ENCODE assay signal across 21 mouse cellular contexts in genomic region chr1:143741331-143741730, GRCm38 (mm10). TPM values are rescaled to one million over a fixed set of nuclear protein-coding genes. Genes with fewer than 3 reads are reported as not detected.
DNase-seq lines count a peak whose midpoint lies in the region; ATAC-seq and TF ChIP-seq lines count a peak whose summit lies in the region.
"Had no signal": no experiment of that assay in that cellular context is flagged by ENCODE, and none has a peak within 500 bp of the region (broad histone marks: within the 10 kb centered on the region; RNA-seq: fewer than 3 reads in every experiment).

No protein-coding gene starts in this region.

- peaks cover 28% of the 10 kb centered on the region for H3K4me1 ChIP-seq in forebrain, embryonic 15.5 days
- H3K4me1 ChIP-seq in forebrain, postnatal 0 days (ENCODE audit: insufficient read depth), result 0 out of 2 replicates have a peak, but pooled peaks cover 5% of the 10 kb centered on the region
- peaks cover 31% of the 10 kb centered on the region for H3K4me1 ChIP-seq in liver, embryonic 13.5 days (replicated peaks)
- no peaks in the 10 kb centered on the region; a peak in 1 of 4 replicates for H3K4me1 ChIP-seq in MEL (ENCODE audit: control insufficient read depth in 1 of 2, insufficient read depth in 2 of 2, low read length in 2 of 2)

- 0 out of 2 replicates have a peak overlapping the region, but pooled peaks have one; percentile 71 for H3K27ac ChIP-seq in forebrain, embryonic 15.5 days (replicated peaks)
- H3K27ac ChIP-seq in forebrain, postnatal 0 days (ENCODE audit: low read depth, low read length), result no peak overlapping the region
- H3K27ac ChIP-seq in liver, embryonic 13.5 days, result no peak overlapping the region
- H3K27ac ChIP-seq in MEL (ENCODE audit: control insufficient read depth, low read depth, low read length), result no peak overlapping the region

- no peak overlapping the region for H3K4me3 ChIP-seq in forebrain, embryonic 15.5 days
- H3K4me3 ChIP-seq in forebrain, postnatal 0 days (ENCODE audit: low read depth, low read length), result no peak overlapping the region
- no peak overlapping the region for H3K4me3 ChIP-seq in liver, embryonic 13.5 days (replicated peaks)
- no peak overlapping the region for H3K4me3 ChIP-seq in MEL (ENCODE audit: control insufficient read depth in 1 of 2, insufficient read depth in 1 of 2, low read depth in 2 of 2, low read length in 2 of 2)

- no peaks in the 10 kb centered on the region for H3K27me3 ChIP-seq in forebrain, embryonic 15.5 days
- H3K27me3 ChIP-seq in forebrain, postnatal 0 days (ENCODE audit: insufficient read depth, low read length), result no peaks in the 10 kb centered on the region
- no peaks in the 10 kb centered on the region for H3K27me3 ChIP-seq in liver, embryonic 13.5 days
- H3K27me3 ChIP-seq in MEL (ENCODE audit: control insufficient read depth in 1 of 2, insufficient read depth in 2 of 2, low read length in 2 of 2), result no peaks in the 10 kb centered on the region
- H3K27me3 ChIP-seq: CH12.LX, Patski had no signal

- WGBS in forebrain, embryonic 15.5 days, result 63% methylated on average over 5 of the region's 5 CpGs
- 66% methylated on average over 5 of the region's 5 CpGs for WGBS in forebrain, postnatal 0 days
- WGBS in liver, embryonic 13.5 days (ENCODE audit: insufficient replicate concordance), result 49% methylated on average over 5 of the region's 5 CpGs

- no peaks in the 10 kb centered on the region for H3K9me3 ChIP-seq in forebrain, embryonic 15.5 days
- no peaks in the 10 kb centered on the region for H3K9me3 ChIP-seq in forebrain, postnatal 0 days (ENCODE audit: low read length)
- no peaks in the 10 kb centered on the region for H3K9me3 ChIP-seq in liver, embryonic 13.5 days (replicated peaks)
- no peaks in the 10 kb centered on the region for H3K9me3 ChIP-seq in MEL (replicated peaks; ENCODE audit: insufficient read depth, low read length)
- H3K9me3 ChIP-seq: G1E had no signal

- ATAC-seq in forebrain, embryonic 15.5 days (replicated peaks), result no peak
- ATAC-seq in forebrain, postnatal 0 days, result no peak
- ATAC-seq in liver, embryonic 13.5 days (ENCODE audit: low read depth), result no peak
- ATAC-seq: activated CD4-positive, CD25-positive, alpha-beta regulatory T cell, adult 4 months; CD4-positive, CD25-positive, alpha-beta regulatory T cell, adult 4 months; Patski had no signal

- H3K9ac ChIP-seq in forebrain, embryonic 15.5 days (replicated peaks), result no peak overlapping the region
- H3K9ac ChIP-seq in forebrain, postnatal 0 days, result no peak overlapping the region
- H3K9ac ChIP-seq in liver, embryonic 13.5 days, result no peak overlapping the region
- no peak overlapping the region for H3K9ac ChIP-seq in MEL (ENCODE audit: control insufficient read depth, low read depth, low read length, poor library complexity, severe bottlenecking)

- DNase-seq in forebrain, postnatal 0 days, result no peak
- no peak for DNase-seq in liver, embryonic 13.5 days
- DNase-seq in liver (no peak), MEL (ENCODE audit: low read depth, low spot score) (peak; percentile 51), MEL-GATA-1-ER (ENCODE audit: extremely low read depth, low read depth) (peak; percentile 68)
- DNase-seq in thymus, adult 18-20 months, result no peak
- no peak for DNase-seq in layer of hippocampus, postnatal 25 days (ENCODE audit: extremely low spot score in 1 of 2, low spot score in 1 of 2)
- DNase-seq: adrenal gland, adult 2 months; adrenal gland, adult 8-10 months; adrenal gland, postnatal 10 days; adrenal gland, postnatal 14 days; adrenal gland, postnatal 25 days; adrenal gland, postnatal 36 days; B cell, adult 2 months; cerebellum, adult 11 months had no signal

- TF ChIP-seq POLR2A in MEL (IDR thresholded peaks at IDR 0.05; ENCODE audit: control insufficient read depth in 1 of 2, insufficient read depth in 1 of 2, low read depth in 1 of 2, low read length in 2 of 2, poor library complexity in 1 of 2), result no peak

- TF ChIP-seq CTCF in forebrain, postnatal 0 days (IDR thresholded peaks at IDR 0.05; ENCODE audit: low read depth), result no peak
- TF ChIP-seq CTCF in MEL (IDR thresholded peaks at IDR 0.05 in 2 of 3, conservative IDR thresholded peaks at IDR 0.05 in 1 of 3; ENCODE audit: control insufficient read depth in 1 of 3, insufficient read depth in 1 of 3, low read depth in 2 of 3, low read length in 3 of 3, poor library complexity in 1 of 3, severe bottlenecking in 1 of 3), result no peak

- H3K4me2 ChIP-seq in forebrain, embryonic 15.5 days (replicated peaks), result no peak overlapping the region
- H3K4me2 ChIP-seq in forebrain, postnatal 0 days (ENCODE audit: low read depth), result no peak overlapping the region
- H3K4me2 ChIP-seq in liver, embryonic 13.5 days, result 0 out of 2 replicates have a peak overlapping the region, but pooled peaks have one; percentile 89

- no peaks in the 10 kb centered on the region; the same call in 1 of the 2 replicates for H3K79me2 ChIP-seq in MEL (ENCODE audit: control insufficient read depth, insufficient read depth, low read length, poor library complexity)

- TF ChIP-seq EP300 in MEL (IDR thresholded peaks at IDR 0.05; ENCODE audit: low read depth in 1 of 2, low read length in 2 of 2), result peak; percentile 26 to 54; a peak in 2 of 4 replicates

- no peak for TF ChIP-seq RAD21 in MEL (IDR thresholded peaks at IDR 0.05; ENCODE audit: low read depth, low read length)

- peaks cover 31% of the 10 kb centered on the region for H3K36me3 ChIP-seq in forebrain, embryonic 15.5 days
- H3K36me3 ChIP-seq in forebrain, postnatal 0 days (ENCODE audit: insufficient read depth), result peaks cover 27% of the 10 kb centered on the region
- peaks cover 30% of the 10 kb centered on the region for H3K36me3 ChIP-seq in liver, embryonic 13.5 days
- peaks cover 0 to 10% of the 10 kb centered on the region in 2 experiments; a peak in 2 of 4 replicates for H3K36me3 ChIP-seq in MEL (ENCODE audit: control insufficient read depth in 1 of 2, insufficient read depth in 2 of 2, low read length in 2 of 2)

TF ChIP-seq in MEL, 35 proteins besides CTCF, POLR2A, EP300 and RAD21:
- TF ChIP-seq MYC (IDR thresholded peaks at IDR 0.05; ENCODE audit: low read depth, low read length) (peak; percentile 83), MXI1 (IDR thresholded peaks at IDR 0.05; ENCODE audit: low read depth, low read length) (peak; percentile 36; the same call in 1 of the 2 replicates), GATA1 (IDR thresholded peaks at IDR 0.05; ENCODE audit: low read depth, low read length) (peak; percentile 42), TCF12 (IDR thresholded peaks at IDR 0.05; ENCODE audit: low read depth, low read length) (no peak), TAL1 (IDR thresholded peaks at IDR 0.05; ENCODE audit: low read length) (peak; percentile 63), SIN3A (IDR thresholded peaks at IDR 0.05; ENCODE audit: low read length) (0 out of 2 replicates have a peak, but pooled peaks have one; percentile 20), MYB (IDR thresholded peaks at IDR 0.05; ENCODE audit: low read depth, low read length) (no peak), GABPA (IDR thresholded peaks at IDR 0.05; ENCODE audit: low read depth, low read length) (no peak), MAX (IDR thresholded peaks at IDR 0.05; ENCODE audit: low read length) (peak; percentile 75), ZNF384 (IDR thresholded peaks at IDR 0.05; ENCODE audit: low read depth, low read length) (peak; percentile 45; the same call in 1 of the 2 replicates), ZC3H11A (IDR thresholded peaks at IDR 0.05; ENCODE audit: low read depth, low read length) (no peak)
TF ChIP-seq in MEL: peak in this region for 7.

RNA-seq across cellular contexts. Expression of gene Glrx2, which starts 25.2 kb away (rescaled TPM):
- 177 TPM in 2 replicates for polyA plus RNA-seq in forebrain, embryonic 15.5 days (2015; fragmentation: Nextera tagmentation; extraction: Ambion mirVana)
- total RNA-seq in forebrain, postnatal 0 days (2014; rRNA removed), result 33.0 and 42.8 TPM in 2 replicates
- 135 and 140 TPM in 2 replicates for polyA plus RNA-seq in forebrain, postnatal 0 days (2015; fragmentation: Nextera tagmentation; extraction: Ambion mirVana)
- 72.3 and 82.8 TPM in 2 replicates for polyA plus RNA-seq in liver, embryonic 13.5 days (2015; fragmentation: Nextera tagmentation; extraction: Ambion mirVana)
- total RNA-seq in MEL (2012; rRNA removed), result 23.4 and 25.3 TPM in 2 replicates
- 10 to 100 TPM in 1 of 2 experiments, not detected in 1; 61.6 TPM for polyA plus RNA-seq in MEL (2012; ENCODE audit: insufficient read depth in 1 of 2, insufficient read length in 2 of 2, low read depth in 1 of 2, low replicate concordance in 2 of 2, missing spikeins in 1 of 2)
- total RNA-seq in layer of hippocampus, postnatal 25 days (2021), result 100 to 1,000 TPM; 107 to 114 TPM

RNA-seq across cellular contexts. Expression of gene Trove2, which starts 35.5 kb away (rescaled TPM):
- 48.1 and 53.3 TPM in 2 replicates for polyA plus RNA-seq in forebrain, embryonic 15.5 days (2015; fragmentation: Nextera tagmentation; extraction: Ambion mirVana)
- 58.9 and 59.6 TPM in 2 replicates for total RNA-seq in forebrain, postnatal 0 days (2014; rRNA removed)
- 22.3 and 31.4 TPM in 2 replicates for polyA plus RNA-seq in forebrain, postnatal 0 days (2015; fragmentation: Nextera tagmentation; extraction: Ambion mirVana)
- 1.9 and 2.9 TPM in 2 replicates for polyA plus RNA-seq in liver, embryonic 13.5 days (2015; fragmentation: Nextera tagmentation; extraction: Ambion mirVana)
- total RNA-seq in MEL (2012; rRNA removed), result 4.6 and 5.5 TPM in 2 replicates
- 1 to 10 TPM in 1 of 2 experiments, not detected in 1; 4.5 TPM for polyA plus RNA-seq in MEL (2012; ENCODE audit: insufficient read depth in 1 of 2, insufficient read length in 2 of 2, low read depth in 1 of 2, low replicate concordance in 2 of 2, missing spikeins in 1 of 2)
- total RNA-seq in layer of hippocampus, postnatal 25 days (2021), result 10 to 100 TPM; 27.6 to 29.9 TPM

RNA-seq across cellular contexts. Expression of gene Uchl5, which starts 35.7 kb away (rescaled TPM):
- 63.5 and 73.4 TPM in 2 replicates for polyA plus RNA-seq in forebrain, embryonic 15.5 days (2015; fragmentation: Nextera tagmentation; extraction: Ambion mirVana)
- total RNA-seq in forebrain, postnatal 0 days (2014; rRNA removed), result 17.2 and 18.0 TPM in 2 replicates
- 61.7 and 66.8 TPM in 2 replicates for polyA plus RNA-seq in forebrain, postnatal 0 days (2015; fragmentation: Nextera tagmentation; extraction: Ambion mirVana)
- polyA plus RNA-seq in liver, embryonic 13.5 days (2015; fragmentation: Nextera tagmentation; extraction: Ambion mirVana), result 106 and 118 TPM in 2 replicates
- 110 and 116 TPM in 2 replicates for total RNA-seq in MEL (2012; rRNA removed)
- polyA plus RNA-seq in MEL (2012; ENCODE audit: insufficient read depth in 1 of 2, insufficient read length in 2 of 2, low read depth in 1 of 2, low replicate concordance in 2 of 2, missing spikeins in 1 of 2), result 100 to 1,000 TPM in 1 of 2 experiments, 10 to 100 TPM in 1; 86.5 to 154 TPM
- total RNA-seq in layer of hippocampus, postnatal 25 days (2021), result 10 to 100 TPM; 36.9 to 38.9 TPM

RNA-seq across cellular contexts. Expression of gene Cdc73, which starts 38.6 kb away (rescaled TPM):
- 25.8 and 31.0 TPM in 2 replicates for polyA plus RNA-seq in forebrain, embryonic 15.5 days (2015; fragmentation: Nextera tagmentation; extraction: Ambion mirVana)
- 8.3 and 10.9 TPM in 2 replicates for total RNA-seq in forebrain, postnatal 0 days (2014; rRNA removed)
- 8.9 and 11.2 TPM in 2 replicates for polyA plus RNA-seq in forebrain, postnatal 0 days (2015; fragmentation: Nextera tagmentation; extraction: Ambion mirVana)
- 14.7 and 19.0 TPM in 2 replicates for polyA plus RNA-seq in liver, embryonic 13.5 days (2015; fragmentation: Nextera tagmentation; extraction: Ambion mirVana)
- 11.6 and 13.6 TPM in 2 replicates for total RNA-seq in MEL (2012; rRNA removed)
- polyA plus RNA-seq in MEL (2012; ENCODE audit: insufficient read depth in 1 of 2, insufficient read length in 2 of 2, low read depth in 1 of 2, low replicate concordance in 2 of 2, missing spikeins in 1 of 2), result 10 to 100 TPM; 55.2 to 65.8 TPM
- total RNA-seq in layer of hippocampus, postnatal 25 days (2021), result 10 to 100 TPM; 60.5 to 66.8 TPM

Comparison
In these comparisons a context has a peak if more than half of its experiments do, and no peak if none do; other contexts are left out.
1. DNase-seq: peak in MEL (single experiment) and MEL-GATA-1-ER (single experiment); none in forebrain, postnatal 0 days (single experiment), liver, embryonic 13.5 days (single experiment), liver (single experiment), thymus, adult 18-20 months (0 of 2) and layer of hippocampus, postnatal 25 days (0 of 2).